Mouse (Mus musculus): ENCODE measurements around the gene Tm4sf4.

GRCm38 (mm10) chr3:57428682-57429464 lies 3.8 kb downstream of the Tm4sf4 start:
- TF ChIP-seq EP300 (IDR thresholded peaks at IDR 0.05; ENCODE audit: insufficient read depth, low read depth, low read length) (no peak), CTCF (IDR thresholded peaks at IDR 0.05; ENCODE audit: low read depth, low read length) (no peak)

Data from ES-Bruce4 (cell line).